In the genomic region with DNA sequence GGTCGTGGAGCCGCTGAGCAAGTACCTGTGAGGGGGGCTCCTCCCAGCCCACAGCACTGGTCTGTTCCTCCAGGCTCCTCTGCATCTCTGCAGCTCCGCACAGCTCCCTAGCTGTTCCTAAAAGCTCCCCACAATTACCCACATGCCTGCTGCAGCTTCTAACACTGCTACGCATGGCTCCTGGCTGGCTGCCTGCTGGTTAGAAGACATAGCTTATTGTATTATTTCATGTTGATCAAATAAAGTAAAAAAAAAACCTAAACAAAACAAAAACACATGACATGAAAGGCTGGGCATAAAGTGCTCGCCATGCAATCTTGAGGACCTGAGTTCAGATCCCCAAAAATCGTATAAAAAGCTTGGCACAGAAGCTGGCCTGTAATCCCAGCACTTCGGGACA, we compare ENCODE assay signal across 25 mouse cellular contexts. TPM values are rescaled to one million over a fixed set of nuclear protein-coding genes. Genes with fewer than 3 reads are reported as not detected.
A peak's percentile ranks its signal among the peaks of the same experiment; 100 is the strongest.
DNase-seq lines count a peak whose midpoint lies in the region; ATAC-seq and TF ChIP-seq lines count a peak whose summit lies in the region.
"Not testable (repeated sequence)": the region's sequence is repeated elsewhere in the genome, so short reads cannot be mapped to it uniquely, and the experiment has no call there.
"Had no signal": no experiment of that assay in that cellular context is flagged by ENCODE, and none has a peak within 500 bp of the region (broad histone marks: within the 10 kb centered on the region; RNA-seq: fewer than 3 reads in every experiment).

No protein-coding gene starts in this region.

- H3K27ac ChIP-seq in embryonic facial prominence, embryonic 14.5 days (replicated peaks; ENCODE audit: low read depth, low read length); layer of hippocampus, adult 2 months: not testable (repeated sequence)

- not testable (repeated sequence) for H3K4me1 ChIP-seq in embryonic facial prominence, embryonic 14.5 days (ENCODE audit: control insufficient read depth, insufficient read depth, low read length)

- TF ChIP-seq CTCF in layer of hippocampus, adult 2 months (conservative IDR thresholded peaks at IDR 0.05): not testable (repeated sequence)

- not testable (repeated sequence) for H3K9ac ChIP-seq in embryonic facial prominence, embryonic 14.5 days (ENCODE audit: low read depth, low read length)

- not testable (repeated sequence) for H3K27me3 ChIP-seq in embryonic facial prominence, embryonic 14.5 days (replicated peaks; ENCODE audit: control insufficient read depth, insufficient read depth, low read length)

- peak; percentile 39 for DNase-seq in adrenal gland, postnatal 10 days
- DNase-seq in brain, adult 2 months (ENCODE audit: low read depth, low spot score): peak; percentile 9
- DNase-seq in embryonic facial prominence, embryonic 14.5 days (ENCODE audit: low spot score): peak; percentile 7
- peak; percentile 39 for DNase-seq in heart, adult 11 months
- peak; percentile 32 to 35 for DNase-seq in layer of hippocampus, adult 2 months (ENCODE audit: low spot score in 2 of 2)
- peak; percentile 30 for DNase-seq in left cerebral cortex, postnatal 4 days
- peak; percentile 30 for DNase-seq in right cerebral cortex, postnatal 14 days

- intact Hi-C loops in left cerebral cortex, postnatal 4 days (cut with DNase I): not testable (repeated sequence)

- not testable (repeated sequence) for H3K9me3 ChIP-seq in embryonic facial prominence, embryonic 14.5 days (ENCODE audit: control insufficient read depth, low read length)

- H3K36me3 ChIP-seq in embryonic facial prominence, embryonic 14.5 days (ENCODE audit: control insufficient read depth, insufficient read depth, low read length): not testable (repeated sequence)

- WGBS in embryonic facial prominence, embryonic 14.5 days: 55% methylated on average over 7 of the region's 7 CpGs

- not testable (repeated sequence) for H3K4me2 ChIP-seq in embryonic facial prominence, embryonic 14.5 days (ENCODE audit: low read depth, low read length)

- not testable (repeated sequence) for H3K4me3 ChIP-seq in embryonic facial prominence, embryonic 14.5 days (ENCODE audit: low read depth, low read length); layer of hippocampus, adult 2 months

- not testable (repeated sequence) for ATAC-seq in embryonic facial prominence, embryonic 14.5 days (ENCODE audit: low read depth)

RNA-seq across cellular contexts. Expression of a gene that starts 4.6 kb away (rescaled TPM):
- 1 to 10 TPM; 1.8 to 2.0 TPM for total RNA-seq in adrenal gland, postnatal 10 days (2021)
- not detected in 2 replicates for polyA plus RNA-seq in embryonic facial prominence, embryonic 14.5 days (2014; fragmentation: Nextera tagmentation; extraction: Ambion mirVana)
- total RNA-seq in layer of hippocampus, adult 2 months (2021): not detected
- total RNA-seq in left cerebral cortex, postnatal 4 days (2021): under 1 TPM in 1 of 2 experiments, not detected in 1; 0.24 TPM
- total RNA-seq: heart, adult 8-10 months; heart, postnatal 25 days had no signal
- polyA plus RNA-seq: activated CD4-positive, CD25-positive, alpha-beta regulatory T cell, adult 4 months; embryonic facial prominence, embryonic 10.5 days; erythroblast, embryonic 14.5 days; forebrain, embryonic 10.5 days; forebrain, embryonic 15.5 days; heart, embryonic 12.5 days; heart, embryonic 16.5 days; hindbrain, embryonic 10.5 days; hindbrain, embryonic 14.5 days had no signal

RNA-seq across cellular contexts. Expression of a gene that starts 18.1 kb away (rescaled TPM):
- not detected for total RNA-seq in adrenal gland, postnatal 10 days (2021)
- polyA plus RNA-seq in embryonic facial prominence, embryonic 14.5 days (2014; fragmentation: Nextera tagmentation; extraction: Ambion mirVana): not detected in 2 replicates
- not detected for total RNA-seq in layer of hippocampus, adult 2 months (2021)
- not detected for total RNA-seq in left cerebral cortex, postnatal 4 days (2021)
- total RNA-seq: adrenal gland, adult 8-10 months; CH12.LX; gastrocnemius, adult 18-20 months; gastrocnemius, postnatal 14 days; heart, adult 8-10 months; heart, postnatal 25 days had no signal
- polyA plus RNA-seq: activated CD4-positive, CD25-positive, alpha-beta regulatory T cell, adult 4 months; embryonic facial prominence, embryonic 10.5 days; embryonic facial prominence, embryonic 15.5 days; erythroblast, embryonic 14.5 days; forebrain, embryonic 10.5 days; forebrain, embryonic 15.5 days; heart, embryonic 12.5 days; heart, embryonic 16.5 days; hindbrain, embryonic 10.5 days; hindbrain, embryonic 14.5 days; intestine, embryonic 16.5 days; Patski had no signal

RNA-seq across cellular contexts. Expression of a gene that starts 37.4 kb away (rescaled TPM):
- not detected for total RNA-seq in adrenal gland, postnatal 10 days (2021)
- not detected in 2 replicates for polyA plus RNA-seq in embryonic facial prominence, embryonic 14.5 days (2014; fragmentation: Nextera tagmentation; extraction: Ambion mirVana)
- not detected for total RNA-seq in layer of hippocampus, adult 2 months (2021)
- total RNA-seq in left cerebral cortex, postnatal 4 days (2021): under 1 TPM in 1 of 2 experiments, not detected in 1; 0.28 TPM
- total RNA-seq: CH12.LX; gastrocnemius, adult 18-20 months; gastrocnemius, postnatal 14 days; heart, adult 8-10 months; heart, postnatal 25 days had no signal
- polyA plus RNA-seq: activated CD4-positive, CD25-positive, alpha-beta regulatory T cell, adult 4 months; embryonic facial prominence, embryonic 10.5 days; erythroblast, embryonic 14.5 days; forebrain, embryonic 10.5 days; forebrain, embryonic 15.5 days; heart, embryonic 12.5 days; heart, embryonic 16.5 days; hindbrain, embryonic 10.5 days; hindbrain, embryonic 14.5 days; intestine, embryonic 16.5 days had no signal
